Mouse (Mus musculus) thymus, postnatal 10 days (tissue): Measurements from ENCODE around the gene Kndc1.

Source experiments
- DNase-seq, 2 experiments: peaks; one replicate each; pipeline ENCODE4 v3.0.0; 2021; ENCODE audit warnings: low spot score in 2 of 2

The Kndc1 gene

DNA sequence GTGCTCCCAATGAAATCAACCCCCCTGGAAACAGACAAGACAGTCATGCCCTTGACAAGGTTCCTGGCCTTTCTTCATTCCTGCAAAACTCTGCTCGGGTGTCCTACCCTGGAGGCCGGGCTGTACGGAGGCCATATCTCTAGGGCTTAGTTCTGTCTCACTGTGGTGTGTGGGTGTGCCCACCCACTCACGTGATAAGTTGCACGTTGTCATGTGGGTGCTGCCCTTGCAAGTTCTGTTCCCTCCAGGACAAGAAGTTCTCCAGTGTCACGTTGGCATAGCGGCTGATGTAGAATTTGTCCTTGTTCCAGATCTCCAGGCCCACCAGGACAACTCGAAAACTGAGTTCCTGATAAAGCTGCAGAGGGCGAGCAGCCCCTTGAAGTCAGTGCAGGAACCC, 93.8 kb downstream of the Kndc1 start:
- no peak for DNase-seq

DNA sequence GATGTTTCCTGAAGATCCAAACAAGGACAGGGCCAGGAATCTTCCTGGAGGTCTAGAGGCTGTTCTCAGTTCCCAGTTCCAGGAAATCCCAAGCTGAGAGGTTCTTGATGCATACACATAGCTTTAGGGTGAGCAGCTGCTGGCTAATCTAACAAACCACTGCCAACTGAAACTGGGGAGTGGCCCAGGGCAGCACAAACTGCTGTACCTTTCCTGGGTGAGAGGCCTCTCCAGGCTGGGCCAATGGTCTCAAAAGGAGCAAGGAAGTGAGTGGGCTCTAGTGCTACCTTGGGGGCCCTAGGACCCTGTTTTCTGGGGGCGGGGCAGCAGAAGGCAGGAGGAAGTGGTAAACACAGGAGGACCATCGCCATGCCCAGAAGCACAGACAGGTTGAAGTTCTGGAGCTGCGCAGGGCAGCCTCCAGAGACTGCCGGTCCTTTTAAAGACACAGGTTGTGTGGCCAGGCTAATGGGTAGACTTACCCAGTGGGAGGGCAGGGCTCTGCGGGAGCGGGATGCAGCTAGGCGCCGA, 96.4 kb downstream of the Kndc1 start:
- DNase-seq, result no peak
